Mouse (Mus musculus) yolk sac, embryonic 10.5 days (tissue): ENCODE measurements around the gene Nol9.
A peak's percentile ranks its signal among the peaks of the same experiment; 100 is the strongest.

Source experiments
- DNase-seq: peaks from one replicate; pipeline ENCODE4 v3.0.0-alpha.2; 2017; ENCODE audit warnings: low spot score

Nol9 gene

GRCm38 (mm10) chr4:152092751-152093293 is 53.7 kb downstream of the Nol9 start:
- DNase-seq: no peak

- DNase-seq: no peak
Observed at GRCm38 (mm10) chr4:152094233-152094632, 55.1 kb downstream of the Nol9 start.

DNA sequence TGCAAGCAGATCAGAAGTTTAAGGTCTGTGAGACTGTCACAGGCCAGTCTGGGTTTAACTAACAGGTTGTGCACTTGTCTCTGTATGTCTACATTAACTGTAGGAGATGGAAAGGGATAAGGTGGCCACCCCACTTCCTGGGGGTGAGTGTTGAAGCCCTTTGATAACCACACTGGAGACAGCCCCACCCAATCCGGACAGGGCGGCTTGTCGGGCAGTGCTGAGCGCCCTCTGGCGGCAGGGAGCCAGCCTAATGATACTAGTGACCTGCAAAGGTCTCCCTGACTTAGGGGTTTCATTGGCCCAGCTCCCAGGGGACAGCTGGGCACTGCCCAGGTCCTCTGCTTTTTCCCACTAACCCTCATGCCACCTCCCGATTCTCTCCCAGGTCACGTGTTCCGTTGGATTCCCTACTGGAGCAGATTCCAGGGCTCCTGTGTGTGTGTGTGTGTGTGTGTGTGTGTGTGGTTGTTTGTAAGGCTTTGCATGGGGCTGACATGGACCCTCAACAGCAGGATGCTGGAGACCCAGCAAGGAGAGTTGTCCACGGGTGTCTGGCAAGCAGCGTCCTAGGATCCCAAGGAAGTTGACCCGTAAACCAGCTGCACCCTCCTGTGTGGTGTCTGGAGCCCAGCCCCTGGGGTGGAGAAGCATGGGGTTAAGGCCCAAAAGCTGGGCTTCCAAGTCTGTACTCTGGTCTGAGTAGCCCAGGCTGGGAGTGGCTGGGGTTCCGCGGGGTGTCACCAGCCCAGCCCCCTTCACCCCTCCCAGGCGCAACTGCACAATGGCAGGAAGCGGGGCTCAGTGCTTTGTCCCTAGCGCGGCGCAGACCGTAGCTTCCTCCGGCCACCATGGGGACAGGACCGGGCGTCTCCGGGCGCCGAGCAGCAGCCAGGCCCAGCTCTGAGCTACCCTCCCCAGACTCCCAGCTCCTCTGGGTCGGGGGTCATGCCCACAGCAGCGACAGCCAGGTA is 57.1 kb downstream of the Nol9 start:
- DNase-seq: peak; percentile 64

DNA sequence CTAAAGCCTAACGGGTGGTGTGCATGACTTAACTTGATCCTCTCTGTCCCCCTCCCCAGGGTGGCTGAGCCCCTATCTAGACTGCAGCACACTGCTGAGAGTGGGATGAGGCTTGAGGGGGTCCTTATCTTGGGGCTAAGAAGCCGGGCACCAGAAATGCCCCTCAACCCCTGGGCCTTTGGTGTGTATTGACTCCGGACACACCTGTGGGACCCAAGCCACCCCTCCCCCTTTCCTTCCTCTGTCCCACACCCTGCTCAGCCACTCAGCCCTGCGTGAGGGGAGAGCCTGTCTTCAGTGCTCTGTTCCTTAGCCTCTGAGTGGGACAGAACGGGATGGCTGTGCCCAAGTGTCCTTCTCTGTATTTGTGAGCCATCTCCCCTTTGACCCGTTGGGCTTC is 57.8 kb downstream of the Nol9 start:
- DNase-seq: no peak

- no peak for DNase-seq
Observed at GRCm38 (mm10) chr4:152097911-152098799, 59.0 kb downstream of the Nol9 start.

- DNase-seq: no peak
Observed at GRCm38 (mm10) chr4:152100541-152100940, 61.4 kb downstream of the Nol9 start.

- no peak for DNase-seq
Observed at GRCm38 (mm10) chr4:152101081-152101653, 62.0 kb downstream of the Nol9 start.

DNA sequence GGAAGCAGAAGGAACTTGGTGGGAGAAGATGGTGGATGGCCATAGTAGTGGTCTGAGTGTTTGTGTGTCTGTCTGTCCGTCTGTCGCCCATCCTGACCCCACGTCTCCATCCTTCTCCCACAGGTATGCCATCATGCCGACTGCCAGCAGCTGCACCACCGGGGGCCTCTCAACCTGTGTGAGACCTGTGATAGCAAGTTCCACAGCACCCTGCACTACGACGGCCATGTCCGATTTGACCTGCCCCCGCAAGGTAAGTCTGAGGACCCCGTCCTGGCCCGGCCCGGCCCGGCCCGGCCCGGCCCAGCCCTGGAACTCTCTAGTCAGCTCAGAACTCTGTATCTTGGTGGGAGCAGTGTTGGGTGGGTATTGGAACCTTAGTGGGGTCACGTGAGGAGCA is 62.8 kb downstream of the Nol9 start:
- no peak for DNase-seq

DNA sequence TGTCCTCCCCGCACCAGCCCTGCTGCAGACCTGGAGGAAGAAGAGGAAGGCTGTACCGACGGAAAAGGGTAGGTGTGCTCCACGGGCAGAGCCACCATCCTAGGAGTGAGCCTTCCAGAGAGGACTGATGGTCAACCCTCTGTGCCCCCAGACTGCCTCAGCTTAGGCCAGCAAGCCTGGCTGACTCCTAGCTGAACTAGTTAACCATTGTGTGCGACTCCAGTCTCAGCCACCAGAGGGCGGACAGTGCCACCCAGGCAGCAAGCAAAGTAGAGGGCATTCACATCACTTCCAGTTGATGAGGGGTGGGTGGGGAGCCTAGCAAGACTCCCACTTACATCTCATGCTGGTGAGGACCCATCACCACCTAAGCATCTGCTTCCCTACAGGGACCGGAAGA is 63.9 kb downstream of the Nol9 start:
- DNase-seq: no peak

DNA sequence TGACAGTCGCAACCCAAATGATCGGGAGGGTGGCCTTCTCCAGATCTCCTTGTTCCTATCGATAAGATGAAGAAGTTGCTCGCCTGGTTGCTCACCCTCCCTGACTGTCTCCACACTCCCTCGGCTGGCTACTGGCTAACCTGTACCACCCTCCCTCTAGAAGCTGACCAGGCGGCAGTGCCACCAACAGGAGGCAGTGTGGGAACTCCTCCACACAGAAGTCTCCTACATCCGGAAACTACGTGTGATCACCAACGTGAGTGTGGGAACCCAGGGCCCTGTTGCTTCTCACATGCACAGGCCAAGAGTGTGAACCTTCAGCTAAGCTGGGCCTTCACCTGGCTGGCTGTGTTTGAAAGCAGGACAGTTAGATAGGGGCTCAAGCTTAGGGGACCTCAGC is 67.6 kb downstream of the Nol9 start:
- no peak for DNase-seq

- peak; percentile 91 for DNase-seq
Observed at GRCm38 (mm10) chr4:152107493-152107892, 68.4 kb downstream of the Nol9 start.

GRCm38 (mm10) chr4:152107971-152108509 is 68.9 kb downstream of the Nol9 start:
- DNase-seq: peak; percentile 87

DNA sequence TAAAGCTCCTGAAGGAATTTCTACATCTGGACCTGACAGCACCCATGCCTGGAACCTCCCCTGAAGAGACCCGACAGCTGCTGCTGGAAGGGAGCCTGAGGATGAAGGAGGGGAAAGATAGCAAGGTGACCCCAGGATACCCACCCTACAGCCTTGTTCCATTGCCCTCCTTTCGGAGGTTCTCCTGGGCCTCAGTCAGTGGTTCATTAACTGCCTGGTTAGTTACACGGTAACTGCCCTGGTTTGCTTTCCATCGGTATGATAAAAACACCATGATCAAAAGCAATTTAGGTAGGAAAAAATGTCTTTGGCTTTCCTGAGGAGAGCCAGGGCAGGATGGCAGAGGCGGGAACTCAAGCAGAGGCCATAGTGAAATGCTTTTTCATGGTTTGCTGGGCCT is 69.6 kb downstream of the Nol9 start:
- DNase-seq: no peak

DNA sequence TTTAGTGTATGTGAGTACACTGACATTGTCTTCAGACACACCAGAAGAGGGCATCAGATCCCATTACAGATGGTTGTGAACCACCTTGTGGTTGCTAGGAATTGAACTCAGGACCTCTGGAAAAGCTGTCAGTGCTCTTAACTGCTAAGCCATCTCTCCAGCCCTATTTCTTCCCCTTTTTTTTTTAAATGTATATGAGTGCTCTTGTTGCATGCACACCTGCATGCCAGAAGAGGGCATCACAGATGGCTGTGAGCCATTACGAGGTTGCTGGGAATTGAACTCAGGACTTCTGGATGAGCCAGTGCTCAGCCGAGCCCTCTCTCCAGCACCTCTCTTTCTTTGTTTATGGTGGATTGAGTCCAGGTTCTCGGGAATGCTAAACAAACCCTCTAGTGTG is 70.4 kb downstream of the Nol9 start:
- no peak for DNase-seq

DNA sequence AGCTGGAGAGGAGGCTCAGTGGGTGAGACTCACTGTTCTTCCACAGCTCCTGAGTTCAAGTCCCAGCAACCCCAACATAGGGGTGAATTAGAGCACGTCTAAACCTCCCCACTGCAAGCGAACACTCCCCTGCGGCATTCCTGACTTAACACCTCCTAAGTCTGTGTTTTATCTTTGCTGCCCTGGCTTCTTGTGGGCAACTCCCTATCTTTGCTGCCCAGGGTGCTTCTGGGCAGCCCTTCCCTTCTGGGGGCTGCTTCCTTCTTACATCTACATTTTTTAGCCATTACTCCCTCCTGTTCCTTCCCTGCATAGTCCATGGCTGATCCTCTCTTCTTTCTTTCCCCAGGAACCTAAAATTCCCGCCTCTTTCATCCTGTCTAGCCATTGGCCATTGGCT is 71.6 kb downstream of the Nol9 start:
- DNase-seq: no peak
